Mouse (Mus musculus) stomach, embryonic 14.5 days (tissue): ENCODE data around the gene Tdp1. TPM values are rescaled to one million over a fixed set of nuclear protein-coding genes. Genes with fewer than 3 reads are reported as not detected.

ENCODE experiments used
- ATAC-seq: fragments of 200-750 bp; cut with Nextera tagmentation; 2 replicates; pipeline ENCODE4 v1.8.0; 2017; ENCODE audit warnings: low read depth, moderate TSS enrichment; ENCODE audit not compliant: insufficient number of reproducible peaks, insufficient read depth, low FRiP score
- H3K27ac ChIP-seq: fragments of 300-500 bp; sonication (generic); 2 replicates; pipeline ENCODE4 v1.5.1; 2014; ENCODE audit warnings: mild to moderate bottlenecking, low read length, moderate library complexity, mixed read lengths
- H3K27me3 ChIP-seq: fragments of 300-500 bp; sonication (generic); 2 replicates; pipeline ENCODE4 v1.6.1; 2014; ENCODE audit warnings: low read length, control low read depth, mixed read lengths; ENCODE audit not compliant: control insufficient read depth, insufficient read depth
- H3K36me3 ChIP-seq: fragments of 300-500 bp; sonication (generic); 2 replicates; pipeline ENCODE4 v1.6.1; 2014; ENCODE audit warnings: mild to moderate bottlenecking, control low read depth, low read length, moderate library complexity, mixed read lengths; ENCODE audit not compliant: control insufficient read depth, insufficient read depth
- H3K4me1 ChIP-seq: fragments of 300-500 bp; sonication (generic); 2 replicates; pipeline ENCODE4 v1.6.1; 2014; ENCODE audit warnings: low read length, control low read depth, mixed read lengths; ENCODE audit not compliant: control insufficient read depth, insufficient read depth
- H3K4me2 ChIP-seq: fragments of 300-500 bp; sonication (generic); replicated peaks from 2 replicates; pipeline ENCODE4 v1.6.1; 2014; ENCODE audit warnings: low read depth, low read length, control low read depth
- H3K4me3 ChIP-seq: fragments of 300-500 bp; sonication (generic); 2 replicates; pipeline ENCODE4 v1.5.1; 2014; ENCODE audit warnings: low read depth, low read length, control low read depth
- H3K9ac ChIP-seq: fragments of 300-500 bp; sonication (generic); replicated peaks from 2 replicates; pipeline ENCODE4 v1.6.1; 2014; ENCODE audit warnings: low read depth, mild to moderate bottlenecking, control low read depth, low read length, moderate library complexity, mixed read lengths
- H3K9me3 ChIP-seq: fragments of 300-500 bp; sonication (generic); 2 replicates; pipeline ENCODE4 v1.6.1; 2016; ENCODE audit warnings: low read depth, low read length, control low read depth; ENCODE audit not compliant: control insufficient read depth
- WGBS: fragments of 180-500 bp; shearing (Covaris S2); extraction: QIAGEN DNeasy Blood & Tissue Kit; methylation state at CpG from one replicate; pipeline ENCODE4 v1.1.7; 2014; 5-methylcytosine and 5-hydroxymethylcytosine counted together
- polyA plus RNA-seq: library from polyadenylated mRNA; unstranded; fragments of >200 nt; fragmentation: Nextera tagmentation; extraction: Ambion mirVana; gene quantifications from 2 replicates; pipeline ENCODE4 v1.2.1, GENCODE M21; 2014

The Tdp1 gene
- 57.0 and 61.1 TPM in 2 replicates for polyA plus RNA-seq

DNA sequence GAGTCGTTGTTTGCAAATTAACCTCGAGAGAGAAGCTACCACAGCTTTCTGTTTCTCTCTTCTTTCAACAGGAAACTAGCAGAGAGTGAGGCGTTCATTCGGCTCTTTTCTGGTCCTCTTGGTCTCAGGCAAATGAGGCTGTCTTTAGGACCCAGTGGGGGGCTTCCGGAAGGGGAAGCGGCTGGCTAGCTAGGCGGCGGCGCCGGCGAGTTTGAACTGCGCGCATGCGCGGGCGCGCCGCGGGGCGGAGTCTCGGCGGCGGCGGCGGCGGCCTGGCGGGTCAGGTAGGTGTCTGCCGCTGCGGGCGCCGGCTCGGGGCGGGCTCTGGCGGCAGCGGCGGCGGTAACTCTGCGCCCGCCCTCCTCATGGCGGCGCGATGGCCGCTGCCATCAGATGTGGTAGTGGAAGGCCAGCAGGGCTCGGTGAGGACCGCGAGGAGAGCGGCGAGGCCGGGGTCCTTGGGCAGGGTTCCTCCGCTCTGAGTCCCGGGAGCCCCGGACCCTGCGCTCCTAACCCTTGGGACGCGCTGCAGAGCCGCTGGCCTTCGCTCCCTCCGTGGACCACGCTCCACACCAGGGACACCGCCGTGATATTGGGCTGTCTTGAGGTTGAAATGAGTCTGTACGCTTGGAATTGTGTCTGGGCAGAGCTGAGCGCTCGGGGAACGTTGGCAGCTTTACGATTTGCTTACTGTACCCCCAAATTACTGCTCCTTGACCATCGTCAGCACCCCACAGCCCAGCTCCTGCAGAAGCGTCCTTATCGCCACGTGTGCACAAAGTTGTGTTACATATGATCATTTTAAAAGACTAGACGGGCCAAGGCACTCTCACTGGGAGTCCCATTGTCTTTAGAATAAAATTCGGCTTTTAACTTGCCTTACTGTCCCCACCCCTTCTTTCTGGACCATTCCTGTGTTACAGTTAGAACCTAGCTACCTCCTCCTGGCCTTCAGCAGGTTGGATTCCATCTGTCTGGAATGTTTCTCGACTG, at the start of gene Tdp1, which contains the start of gene Efcab11:
Gene Tdp1, plus strand, starts transcription at position 249 of the 993 bp plus-strand sequence.
Gene Efcab11, minus strand, starts transcription at position 171 of the 993 bp plus-strand sequence.
- no peaks in the 10 kb centered on the region; the same call in 1 of the 2 replicates for H3K36me3 ChIP-seq
- H3K4me3 ChIP-seq: peak within 1 kb of the TSS; percentile 86
- no peaks in the 10 kb centered on the region for H3K9me3 ChIP-seq
- peak within 1 kb of the TSS; percentile 81 for H3K9ac ChIP-seq
- peak within 1 kb of the TSS; percentile 78 for H3K4me2 ChIP-seq
- peak; percentile 82 for ATAC-seq
- H3K27me3 ChIP-seq: no peaks in the 10 kb centered on the region
- H3K4me1 ChIP-seq: peaks cover 16% of the 10 kb centered on the region
- peak within 1 kb of the TSS; percentile 79; the same call in 1 of the 2 replicates for H3K27ac ChIP-seq
- WGBS: under 1% methylated on average over 66 of the region's 73 CpGs

DNA sequence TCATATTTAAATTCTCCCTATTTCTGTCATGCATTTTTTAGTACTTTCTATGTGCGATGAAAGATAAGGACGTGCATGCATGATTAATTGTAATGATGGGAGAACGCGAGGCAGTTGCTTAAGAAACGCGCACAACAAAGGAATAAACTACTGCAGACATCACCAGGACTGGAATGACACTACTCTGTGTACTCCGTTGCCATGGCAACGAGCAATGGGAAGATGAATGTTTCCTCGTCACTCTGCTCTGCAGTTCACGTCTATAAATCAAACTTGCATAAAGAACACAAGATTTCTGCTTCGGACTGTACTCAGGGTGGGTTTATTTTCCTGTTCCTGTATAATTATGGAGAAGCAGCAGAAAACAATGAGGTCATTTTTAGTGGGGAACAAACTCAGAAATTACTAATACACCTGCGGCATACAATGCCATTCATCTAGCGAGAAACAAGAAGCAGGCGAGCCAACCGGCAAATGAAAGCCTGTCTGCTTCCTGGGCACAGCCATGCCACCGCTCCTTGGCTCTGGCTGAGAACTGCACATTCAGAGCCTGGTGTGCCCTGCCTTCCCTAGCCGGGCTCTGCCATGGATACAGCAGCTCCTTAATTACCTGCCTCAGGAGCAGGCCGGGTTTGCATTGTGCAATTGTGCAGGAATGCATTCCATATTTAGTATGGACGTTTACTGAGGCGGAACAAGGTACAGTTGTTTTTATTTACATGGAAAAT, 47.7 kb upstream of the Tdp1 start:
- no peak for ATAC-seq
- no peaks in the 10 kb centered on the region for H3K4me1 ChIP-seq
- WGBS: 73% methylated on average over 20 of the region's 20 CpGs
- H3K36me3 ChIP-seq: no peaks in the 10 kb centered on the region
- no peak overlapping the region for H3K4me3 ChIP-seq
- H3K27ac ChIP-seq: no peak overlapping the region
- no peak overlapping the region for H3K4me2 ChIP-seq
- H3K27me3 ChIP-seq: no peaks in the 10 kb centered on the region
- H3K9ac ChIP-seq: no peak overlapping the region
- H3K9me3 ChIP-seq: no peaks in the 10 kb centered on the region; the same call in 1 of the 2 replicates

- H3K36me3 ChIP-seq: no peaks in the 10 kb centered on the region
- H3K27ac ChIP-seq: no peak overlapping the region
- H3K4me3 ChIP-seq: no peak overlapping the region
- no peaks in the 10 kb centered on the region; the same call in 1 of the 2 replicates for H3K9me3 ChIP-seq
- H3K9ac ChIP-seq: no peak overlapping the region
- H3K4me2 ChIP-seq: no peak overlapping the region
- no peaks in the 10 kb centered on the region for H3K4me1 ChIP-seq
- no peaks in the 10 kb centered on the region for H3K27me3 ChIP-seq
- WGBS: 85% methylated on average over 5 of the region's 5 CpGs
- ATAC-seq: no peak
Measured at GRCm38 (mm10) chr12:99837528-99837927, 46.8 kb upstream of the Tdp1 start.

GRCm38 (mm10) chr12:99838109-99838508, 46.2 kb upstream of the Tdp1 start:
- H3K4me2 ChIP-seq: no peak overlapping the region
- ATAC-seq: no peak
- H3K27me3 ChIP-seq: no peaks in the 10 kb centered on the region
- no peak overlapping the region for H3K9ac ChIP-seq
- H3K36me3 ChIP-seq: no peaks in the 10 kb centered on the region
- 56% methylated on average over 11 of the region's 11 CpGs for whole genome bisulfite sequencing
- no peak overlapping the region for H3K4me3 ChIP-seq
- H3K4me1 ChIP-seq: no peaks in the 10 kb centered on the region
- no peak overlapping the region for H3K27ac ChIP-seq
- no peaks in the 10 kb centered on the region; the same call in 1 of the 2 replicates for H3K9me3 ChIP-seq

DNA sequence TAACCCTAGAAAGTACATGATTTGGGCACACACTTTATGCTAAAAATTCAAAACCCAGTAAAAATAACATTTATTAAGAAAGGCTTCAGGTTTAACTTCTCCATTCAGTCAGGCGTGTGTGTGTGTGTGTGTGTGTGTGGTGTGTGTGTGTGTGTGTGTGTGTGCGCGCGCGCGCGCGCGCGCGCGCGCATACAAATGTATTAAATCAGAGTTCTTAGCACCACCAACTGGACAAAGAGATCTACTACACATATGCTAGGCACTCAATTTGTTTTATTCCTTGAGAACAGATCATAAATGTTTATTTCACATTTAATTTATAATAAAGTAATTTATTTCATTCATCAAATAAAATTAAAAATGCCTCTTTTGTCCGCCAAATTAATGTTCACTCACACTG, 45.6 kb upstream of the Tdp1 start:
- Histone ChIP-seq H3K9ac (no peak overlapping the region), H3K9me3 (no peaks in the 10 kb centered on the region), H3K36me3 (no peaks in the 10 kb centered on the region), H3K27ac (no peak overlapping the region), H3K4me2 (no peak overlapping the region), H3K4me1 (no peaks in the 10 kb centered on the region), H3K4me3 (no peak overlapping the region), H3K27me3 (no peaks in the 10 kb centered on the region)
- WGBS: 82% methylated on average over 14 of the region's 14 CpGs
- no peak for ATAC-seq

- WGBS: 84% methylated on average over 8 of the region's 8 CpGs
- no peak overlapping the region for H3K9ac ChIP-seq
- H3K27ac ChIP-seq: no peak overlapping the region
- H3K4me1 ChIP-seq: no peaks in the 10 kb centered on the region
- no peaks in the 10 kb centered on the region for H3K36me3 ChIP-seq
- no peak overlapping the region for H3K4me2 ChIP-seq
- no peaks in the 10 kb centered on the region for H3K27me3 ChIP-seq
- ATAC-seq: no peak
- H3K4me3 ChIP-seq: no peak overlapping the region
- no peaks in the 10 kb centered on the region for H3K9me3 ChIP-seq
Measured at GRCm38 (mm10) chr12:99844951-99845350, 39.4 kb upstream of the Tdp1 start.

DNA sequence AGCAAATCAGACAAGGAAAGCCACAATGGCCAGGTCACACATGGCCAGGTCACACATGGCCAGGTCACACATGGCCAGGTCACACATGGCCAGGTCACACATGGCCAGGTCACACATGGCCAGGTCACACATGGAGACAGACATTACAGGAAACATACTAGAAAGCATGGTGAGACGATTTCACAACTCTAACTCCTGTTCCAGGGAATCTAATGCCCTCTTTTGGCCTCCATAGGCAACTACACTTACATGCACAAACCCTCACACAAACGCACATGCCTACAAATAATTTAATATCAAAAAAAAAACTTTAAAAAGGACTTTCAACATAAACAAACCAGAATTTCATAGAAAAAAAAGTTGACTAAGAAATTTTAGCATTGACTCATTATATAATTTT, 34.3 kb upstream of the Tdp1 start:
- Histone ChIP-seq H3K27me3 (no peaks in the 10 kb centered on the region), H3K36me3 (no peaks in the 10 kb centered on the region), H3K4me2 (no peak overlapping the region), H3K9me3 (no peaks in the 10 kb centered on the region), H3K9ac (no peak overlapping the region), H3K27ac (no peak overlapping the region), H3K4me1 (no peaks in the 10 kb centered on the region), H3K4me3 (no peak overlapping the region)
- WGBS: 90% methylated on average over 2 of the region's 2 CpGs
- ATAC-seq: no peak
